Mouse (Mus musculus) bone marrow macrophage, adult 2 months (primary cell): ENCODE data around the gene Pepd. TPM values are rescaled to one million over a fixed set of nuclear protein-coding genes. Genes with fewer than 3 reads are reported as not detected.
A peak's percentile ranks its signal among the peaks of the same experiment; 100 is the strongest.

Source experiments
- H3K27ac ChIP-seq: 2 replicates; pipeline ENCODE4 v1.5.1; 2012; ENCODE audit warnings: low read depth, low read length; ENCODE audit not compliant: insufficient read depth
- H3K4me1 ChIP-seq: 2 replicates; pipeline ENCODE4 v1.6.1; 2012; ENCODE audit warnings: low read length; ENCODE audit not compliant: control insufficient read depth, insufficient read depth
- H3K4me3 ChIP-seq: 2 replicates; pipeline ENCODE4 v1.5.1; 2012; ENCODE audit warnings: mild to moderate bottlenecking, low read length, moderate library complexity; ENCODE audit not compliant: insufficient read depth
- CTCF ChIP-seq: IDR thresholded peaks from 2 replicates; pipeline ENCODE4 v1.5.1; 2012; ENCODE audit warnings: low read depth, mild to moderate bottlenecking, low read length, moderate library complexity
- POLR2A ChIP-seq: IDR thresholded peaks from 2 replicates; pipeline ENCODE4 v1.6.1; 2012; ENCODE audit warnings: mild to moderate bottlenecking, low read depth, low read length, borderline replicate concordance
- polyA plus RNA-seq: library from polyadenylated mRNA; stranded (reverse); fragments of >200 nt; gene quantifications from 2 replicates; pipeline ENCODE4 v1.2.4, GENCODE M21; 2012; ENCODE audit not compliant: missing spikeins, insufficient read depth, insufficient read length

Pepd gene
- polyA plus RNA-seq, 1 experiment, result 59.6 TPM

- TF ChIP-seq POLR2A (no peak), CTCF (no peak)
- no peak overlapping the region for H3K4me3 ChIP-seq
- H3K4me1 ChIP-seq, result peaks cover 18% of the 10 kb centered on the region
- H3K27ac ChIP-seq, result no peak overlapping the region
Observed at GRCm38 (mm10) chr7:35058329-35058728, 146.2 kb downstream of the Pepd start.

- H3K4me1 ChIP-seq, result peaks cover 19% of the 10 kb centered on the region
- no peak overlapping the region for H3K4me3 ChIP-seq
- H3K27ac ChIP-seq, result no peak overlapping the region
- TF ChIP-seq POLR2A (no peak), CTCF (no peak)
Observed at GRCm38 (mm10) chr7:35059467-35059866, 147.3 kb downstream of the Pepd start.

- H3K4me3 ChIP-seq, result peak overlapping the region; percentile 11; the same call in 1 of the 2 replicates
- H3K27ac ChIP-seq, result peak overlapping the region; percentile 76
- TF ChIP-seq CTCF, result no peak
- no peak for TF ChIP-seq POLR2A
- peaks cover 25% of the 10 kb centered on the region for H3K4me1 ChIP-seq
Observed at GRCm38 (mm10) chr7:35064286-35065258, 152.4 kb downstream of the Pepd start.

GRCm38 (mm10) chr7:35065958-35066357 is 153.8 kb downstream of the Pepd start:
- H3K4me3 ChIP-seq, result no peak overlapping the region
- H3K27ac ChIP-seq, result peak overlapping the region; percentile 35
- H3K4me1 ChIP-seq, result peaks cover 25% of the 10 kb centered on the region
- TF ChIP-seq CTCF, result no peak
- no peak for TF ChIP-seq POLR2A

- Histone ChIP-seq H3K27ac (peak overlapping the region; percentile 35), H3K4me3 (no peak overlapping the region), H3K4me1 (peaks cover 25% of the 10 kb centered on the region)
- no peak for TF ChIP-seq CTCF
- TF ChIP-seq POLR2A, result no peak
Observed at GRCm38 (mm10) chr7:35066640-35067212, 154.5 kb downstream of the Pepd start.

- no peak overlapping the region for H3K4me3 ChIP-seq
- no peak for TF ChIP-seq POLR2A
- no peak for TF ChIP-seq CTCF
- H3K27ac ChIP-seq, result no peak overlapping the region; the same call in 1 of the 2 replicates
- peaks cover 21% of the 10 kb centered on the region for H3K4me1 ChIP-seq
Observed at GRCm38 (mm10) chr7:35076645-35077044, 164.5 kb downstream of the Pepd start.

- H3K4me1 ChIP-seq, result peaks cover 29% of the 10 kb centered on the region
- H3K4me3 ChIP-seq, result peak overlapping the region; percentile 32
- H3K27ac ChIP-seq, result peak overlapping the region; percentile 86
- TF ChIP-seq CTCF, result no peak
- TF ChIP-seq POLR2A, result no peak
Observed at GRCm38 (mm10) chr7:35080843-35081338, 168.7 kb downstream of the Pepd start.

- TF ChIP-seq POLR2A (no peak), CTCF (no peak)
- H3K4me1 ChIP-seq, result peaks cover 29% of the 10 kb centered on the region
- peak overlapping the region; percentile 32 for H3K4me3 ChIP-seq
- H3K27ac ChIP-seq, result peak overlapping the region; percentile 86
Observed at GRCm38 (mm10) chr7:35081406-35082104, 169.4 kb downstream of the Pepd start.

- TF ChIP-seq CTCF, result no peak
- TF ChIP-seq POLR2A, result no peak
- no peak overlapping the region for H3K4me3 ChIP-seq
- H3K27ac ChIP-seq, result no peak overlapping the region
- H3K4me1 ChIP-seq, result peaks cover 27% of the 10 kb centered on the region
Observed at GRCm38 (mm10) chr7:35084565-35085360, 172.6 kb downstream of the Pepd start.
